Mouse (Mus musculus): ENCODE results near the gene Cacng8.

GRCm38 (mm10) chr7:3397355-3397754 lies 6.9 kb downstream of the Cacng8 start:
- no peak for TF ChIP-seq POLR2A (IDR thresholded peaks at IDR 0.05; ENCODE audit: borderline replicate concordance, control insufficient read depth, low read depth, low read length)
- no peak for TF ChIP-seq CTCF (IDR thresholded peaks at IDR 0.05; ENCODE audit: control insufficient read depth, insufficient read depth, low read length)

All from bone marrow, adult 2 months (tissue).